Mouse (Mus musculus) naive thymus-derived CD4-positive, alpha-beta T cell, adult 2 months (primary cell): ENCODE results near the gene Nodal.

Source experiments
- DNase-seq: peaks from one replicate; pipeline ENCODE4 v3.0.0-alpha.2; 2011; ENCODE audit warnings: low read depth

Gene Nodal

GRCm38 (mm10) chr10:61429043-61429442, 11.3 kb downstream of the Nodal start:
- no peak for DNase-seq

- DNase-seq = no peak
Observed at GRCm38 (mm10) chr10:61431375-61431774, 13.6 kb downstream of the Nodal start.

GRCm38 (mm10) chr10:61440202-61440800, 22.5 kb downstream of the Nodal start:
- DNase-seq = no peak

- no peak for DNase-seq
Observed at GRCm38 (mm10) chr10:61443456-61443855, 25.7 kb downstream of the Nodal start.

GRCm38 (mm10) chr10:61443876-61444275, 26.1 kb downstream of the Nodal start:
- no peak for DNase-seq

GRCm38 (mm10) chr10:61445016-61445415, 27.2 kb downstream of the Nodal start:
- no peak for DNase-seq

GRCm38 (mm10) chr10:61447581-61448353, 30.0 kb downstream of the Nodal start:
- DNase-seq = no peak

GRCm38 (mm10) chr10:61448834-61449233, 31.1 kb downstream of the Nodal start:
- no peak for DNase-seq

GRCm38 (mm10) chr10:61451463-61451930, 33.7 kb downstream of the Nodal start:
- peak; percentile 83 for DNase-seq

GRCm38 (mm10) chr10:61451931-61452617, 34.3 kb downstream of the Nodal start:
- peak; percentile 59 for DNase-seq

GRCm38 (mm10) chr10:61452645-61453044, 34.9 kb downstream of the Nodal start, which contains the start of gene Eif4ebp2:
Gene Eif4ebp2 (minus strand): TSS chr10:61452661.
- DNase-seq = peak; percentile 100

GRCm38 (mm10) chr10:61453171-61453570, 35.4 kb downstream of the Nodal start:
- DNase-seq = peak; percentile 61

- no peak for DNase-seq
Observed at GRCm38 (mm10) chr10:61457182-61457581, 39.4 kb downstream of the Nodal start.

- no peak for DNase-seq
Observed at GRCm38 (mm10) chr10:61465009-61465408, 47.2 kb downstream of the Nodal start.

- DNase-seq = peak; percentile 57
Observed at GRCm38 (mm10) chr10:61466242-61466641, 48.5 kb downstream of the Nodal start.

- peak; percentile 70 for DNase-seq
Observed at GRCm38 (mm10) chr10:61466873-61467272, 49.1 kb downstream of the Nodal start.

GRCm38 (mm10) chr10:61468900-61469299, 51.1 kb downstream of the Nodal start:
- no peak for DNase-seq

GRCm38 (mm10) chr10:61473640-61474039, 55.9 kb downstream of the Nodal start:
- DNase-seq = no peak

- DNase-seq = no peak
Observed at GRCm38 (mm10) chr10:61474344-61474743, 56.6 kb downstream of the Nodal start.
